Mouse (Mus musculus): ENCODE measurements around the gene Plekhh2. TPM values are rescaled to one million over a fixed set of nuclear protein-coding genes. Genes with fewer than 3 reads are reported as not detected.

Plekhh2 gene
- polyA plus RNA-seq, 1 experiment from 2014 or later = 1.6 TPM

DNA sequence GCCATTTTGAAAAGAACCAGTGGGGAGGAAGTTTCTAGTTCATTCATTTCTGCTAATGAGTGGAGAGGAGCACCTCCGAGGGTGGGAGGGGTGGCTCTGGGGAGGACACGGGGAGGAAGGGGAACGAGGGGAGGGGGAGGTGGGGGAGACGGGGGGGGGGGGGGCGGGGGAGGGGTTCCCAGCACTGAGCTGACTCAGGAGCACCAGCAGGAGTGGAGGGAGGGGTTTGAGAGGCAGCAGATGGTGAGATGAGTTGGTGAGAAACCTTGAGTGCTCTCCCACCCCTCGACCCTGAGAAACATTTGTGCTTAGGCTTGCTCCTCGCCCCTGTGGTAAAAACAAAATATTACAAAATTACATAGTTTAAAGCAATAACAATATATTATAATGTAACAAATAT, 134.2 kb downstream of the Plekhh2 start:
- H3K36me3 ChIP-seq (ENCODE audit: control insufficient read depth, insufficient read depth) = no peaks in the 10 kb centered on the region
- no peak overlapping the region for H3K27ac ChIP-seq (ENCODE audit: low read length)
- H3K4me1 ChIP-seq (ENCODE audit: control insufficient read depth, insufficient read depth, low read length) = no peaks in the 10 kb centered on the region; the same call in 1 of the 2 replicates
- H3K4me3 ChIP-seq (ENCODE audit: low read length) = no peak overlapping the region
- H3K9me3 ChIP-seq (replicated peaks; ENCODE audit: control insufficient read depth, low read length) = no peaks in the 10 kb centered on the region
- H3K4me2 ChIP-seq (ENCODE audit: low read depth, low read length) = no peak overlapping the region
- H3K27me3 ChIP-seq (ENCODE audit: control insufficient read depth, insufficient read depth, low read length) = no peaks in the 10 kb centered on the region
- no peak overlapping the region for H3K9ac ChIP-seq (ENCODE audit: low read length)
- ATAC-seq (replicated peaks; ENCODE audit: extremely low read depth, insufficient read depth, low FRiP score) = no peak
- WGBS = 25% methylated on average over 4 of the region's 7 CpGs

DNA sequence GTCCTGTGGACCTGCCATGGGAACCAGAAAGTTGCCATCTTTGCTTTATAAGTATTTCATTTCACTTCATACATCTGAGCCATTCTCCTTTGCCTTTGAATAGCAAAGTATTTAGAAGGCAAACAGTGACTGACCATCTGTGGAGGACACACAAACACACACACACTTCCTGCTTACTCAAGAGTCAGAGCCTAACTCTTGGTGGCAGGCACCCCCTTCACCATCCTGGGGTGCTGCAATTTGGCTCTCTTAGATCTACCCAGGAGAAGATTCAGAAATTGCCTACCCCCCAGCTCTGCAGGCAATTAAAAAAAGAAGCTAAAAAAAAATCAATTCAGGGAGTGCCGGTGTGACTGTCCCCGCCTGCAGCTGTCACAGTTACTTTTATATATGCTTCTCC, 134.8 kb downstream of the Plekhh2 start:
- Histone ChIP-seq H3K36me3 (ENCODE audit: control insufficient read depth, insufficient read depth) (no peaks in the 10 kb centered on the region), H3K4me1 (ENCODE audit: control insufficient read depth, insufficient read depth, low read length) (peaks cover 2% of the 10 kb centered on the region), H3K4me3 (ENCODE audit: low read length) (no peak overlapping the region), H3K9ac (ENCODE audit: low read length) (no peak overlapping the region), H3K27ac (ENCODE audit: low read length) (no peak overlapping the region), H3K9me3 (replicated peaks; ENCODE audit: control insufficient read depth, low read length) (no peaks in the 10 kb centered on the region), H3K4me2 (ENCODE audit: low read depth, low read length) (no peak overlapping the region), H3K27me3 (ENCODE audit: control insufficient read depth, insufficient read depth, low read length) (no peaks in the 10 kb centered on the region)
- no peak for ATAC-seq (replicated peaks; ENCODE audit: extremely low read depth, insufficient read depth, low FRiP score)
- WGBS = 60% methylated on average over 2 of the region's 2 CpGs

DNA sequence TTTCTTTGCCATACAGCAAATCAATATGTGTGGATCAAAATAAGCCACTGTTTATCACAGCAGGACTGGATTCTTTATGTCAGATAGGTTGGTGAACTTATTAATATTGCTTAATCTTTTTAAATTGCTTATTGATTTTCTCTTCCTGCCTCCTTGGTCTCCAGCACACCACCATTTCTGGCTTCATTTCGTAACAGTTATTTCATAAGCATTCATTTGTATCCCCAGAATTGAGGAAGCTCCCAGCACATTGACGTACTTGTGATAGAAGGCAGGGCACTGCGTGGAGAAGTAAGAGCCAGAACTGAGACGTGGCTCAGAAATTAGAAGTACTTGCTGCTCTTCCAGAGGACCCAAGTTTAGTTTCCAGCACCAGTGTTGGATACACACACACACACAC, 135.9 kb downstream of the Plekhh2 start:
- no peak for ATAC-seq (replicated peaks; ENCODE audit: extremely low read depth, insufficient read depth, low FRiP score)
- Histone ChIP-seq H3K4me1 (ENCODE audit: control insufficient read depth, insufficient read depth, low read length) (peaks cover 5% of the 10 kb centered on the region), H3K27ac (ENCODE audit: low read length) (no peak overlapping the region), H3K27me3 (ENCODE audit: control insufficient read depth, insufficient read depth, low read length) (no peaks in the 10 kb centered on the region), H3K4me3 (ENCODE audit: low read length) (no peak overlapping the region), H3K9ac (ENCODE audit: low read length) (no peak overlapping the region), H3K36me3 (ENCODE audit: control insufficient read depth, insufficient read depth) (no peaks in the 10 kb centered on the region), H3K9me3 (replicated peaks; ENCODE audit: control insufficient read depth, low read length) (no peaks in the 10 kb centered on the region), H3K4me2 (ENCODE audit: low read depth, low read length) (no peak overlapping the region)
- 85% methylated on average over 4 of the region's 4 CpGs for WGBS

DNA sequence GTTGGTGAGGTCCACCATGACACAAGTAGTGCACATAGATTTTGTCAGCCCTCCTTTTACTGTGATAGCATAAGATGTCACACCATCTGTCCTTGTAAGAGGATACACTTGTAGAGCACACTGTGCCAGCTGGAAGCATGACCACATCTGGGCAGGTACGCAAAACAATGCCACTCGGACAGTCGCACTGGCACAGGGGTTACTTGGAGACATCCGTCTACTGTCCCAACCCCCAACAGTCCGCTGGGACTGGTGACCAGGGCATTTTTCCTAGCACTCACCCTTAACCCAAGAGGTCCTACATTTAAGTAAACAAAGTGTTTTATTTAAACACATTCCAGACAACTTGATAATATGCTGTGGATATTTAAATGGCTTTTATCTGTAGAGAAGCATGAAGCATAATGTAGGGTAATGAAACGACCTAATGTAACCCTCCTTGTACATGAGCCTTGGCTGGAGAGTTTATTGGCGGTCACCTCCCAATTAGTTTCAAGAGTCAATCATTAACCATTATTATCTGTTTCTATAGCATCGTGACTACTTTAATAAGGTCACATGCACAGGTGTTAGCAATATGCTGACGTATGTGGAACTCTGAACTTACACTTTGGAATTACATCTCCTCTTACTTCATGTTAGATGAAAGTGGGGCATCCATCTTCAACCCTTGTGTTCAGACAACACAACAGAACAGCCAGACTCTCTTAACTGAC, 138.8 kb downstream of the Plekhh2 start:
- Histone ChIP-seq H3K36me3 (ENCODE audit: control insufficient read depth, insufficient read depth) (no peaks in the 10 kb centered on the region), H3K27me3 (ENCODE audit: control insufficient read depth, insufficient read depth, low read length) (no peaks in the 10 kb centered on the region), H3K4me1 (ENCODE audit: control insufficient read depth, insufficient read depth, low read length) (peaks cover 5% of the 10 kb centered on the region), H3K27ac (ENCODE audit: low read length) (no peak overlapping the region), H3K9ac (ENCODE audit: low read length) (no peak overlapping the region), H3K9me3 (replicated peaks; ENCODE audit: control insufficient read depth, low read length) (no peaks in the 10 kb centered on the region), H3K4me3 (ENCODE audit: low read length) (no peak overlapping the region), H3K4me2 (ENCODE audit: low read depth, low read length) (no peak overlapping the region)
- WGBS = 90% methylated on average over 9 of the region's 9 CpGs
- ATAC-seq (replicated peaks; ENCODE audit: extremely low read depth, insufficient read depth, low FRiP score) = no peak

DNA sequence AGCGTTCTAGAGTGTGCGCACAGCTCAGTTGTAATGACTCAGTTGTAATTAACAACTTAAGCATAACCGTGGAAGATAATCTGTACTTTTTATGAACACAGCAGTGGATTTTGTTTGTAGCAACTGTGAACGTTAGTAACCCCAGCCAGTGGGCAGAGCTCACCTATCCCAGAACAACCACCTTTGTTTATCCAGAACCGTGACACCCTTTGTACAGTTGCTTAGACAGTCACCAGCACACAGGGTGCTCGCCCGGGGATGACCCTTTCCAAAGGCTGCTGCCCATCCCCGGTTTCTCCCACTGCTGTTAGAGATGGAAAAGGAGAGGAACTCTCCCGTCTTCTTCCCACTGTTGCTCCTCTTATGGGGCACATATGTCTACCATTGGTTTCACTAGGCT, 141.8 kb downstream of the Plekhh2 start:
- Histone ChIP-seq H3K4me3 (ENCODE audit: low read length) (no peak overlapping the region), H3K4me1 (ENCODE audit: control insufficient read depth, insufficient read depth, low read length) (peaks cover 5% of the 10 kb centered on the region), H3K36me3 (ENCODE audit: control insufficient read depth, insufficient read depth) (no peaks in the 10 kb centered on the region), H3K27me3 (ENCODE audit: control insufficient read depth, insufficient read depth, low read length) (no peaks in the 10 kb centered on the region), H3K9me3 (replicated peaks; ENCODE audit: control insufficient read depth, low read length) (no peaks in the 10 kb centered on the region), H3K4me2 (ENCODE audit: low read depth, low read length) (no peak overlapping the region), H3K27ac (ENCODE audit: low read length) (no peak overlapping the region), H3K9ac (ENCODE audit: low read length) (no peak overlapping the region)
- ATAC-seq (replicated peaks; ENCODE audit: extremely low read depth, insufficient read depth, low FRiP score) = no peak
- 92% methylated on average over 9 of the region's 9 CpGs for WGBS

DNA sequence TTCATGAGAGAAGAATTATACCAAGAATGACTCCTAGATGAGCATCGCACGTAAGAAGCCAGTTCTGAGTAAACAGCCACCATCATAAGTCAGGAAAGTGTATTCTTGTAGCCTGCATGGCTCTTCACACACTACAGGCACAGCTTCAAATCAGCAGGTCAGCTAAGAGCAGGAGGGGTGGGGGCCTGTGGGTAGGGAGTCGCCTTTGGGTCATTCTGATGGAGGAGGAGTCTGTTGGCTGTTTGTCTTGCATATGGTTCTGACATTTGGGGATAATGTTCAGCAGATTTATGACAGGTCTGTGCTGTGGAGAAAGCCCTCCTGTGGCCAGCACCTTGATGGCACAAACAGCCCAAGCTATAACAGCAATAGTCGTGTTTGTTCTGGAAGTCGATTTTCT, 144.5 kb downstream of the Plekhh2 start:
- Histone ChIP-seq H3K4me3 (ENCODE audit: low read length) (no peak overlapping the region), H3K27ac (ENCODE audit: low read length) (no peak overlapping the region), H3K4me1 (ENCODE audit: control insufficient read depth, insufficient read depth, low read length) (peaks cover 5% of the 10 kb centered on the region), H3K9me3 (replicated peaks; ENCODE audit: control insufficient read depth, low read length) (no peaks in the 10 kb centered on the region), H3K27me3 (ENCODE audit: control insufficient read depth, insufficient read depth, low read length) (no peaks in the 10 kb centered on the region), H3K36me3 (ENCODE audit: control insufficient read depth, insufficient read depth) (no peaks in the 10 kb centered on the region), H3K4me2 (ENCODE audit: low read depth, low read length) (no peak overlapping the region), H3K9ac (ENCODE audit: low read length) (no peak overlapping the region)
- ATAC-seq (replicated peaks; ENCODE audit: extremely low read depth, insufficient read depth, low FRiP score) = no peak
- 79% methylated on average over 5 of the region's 5 CpGs for WGBS

DNA sequence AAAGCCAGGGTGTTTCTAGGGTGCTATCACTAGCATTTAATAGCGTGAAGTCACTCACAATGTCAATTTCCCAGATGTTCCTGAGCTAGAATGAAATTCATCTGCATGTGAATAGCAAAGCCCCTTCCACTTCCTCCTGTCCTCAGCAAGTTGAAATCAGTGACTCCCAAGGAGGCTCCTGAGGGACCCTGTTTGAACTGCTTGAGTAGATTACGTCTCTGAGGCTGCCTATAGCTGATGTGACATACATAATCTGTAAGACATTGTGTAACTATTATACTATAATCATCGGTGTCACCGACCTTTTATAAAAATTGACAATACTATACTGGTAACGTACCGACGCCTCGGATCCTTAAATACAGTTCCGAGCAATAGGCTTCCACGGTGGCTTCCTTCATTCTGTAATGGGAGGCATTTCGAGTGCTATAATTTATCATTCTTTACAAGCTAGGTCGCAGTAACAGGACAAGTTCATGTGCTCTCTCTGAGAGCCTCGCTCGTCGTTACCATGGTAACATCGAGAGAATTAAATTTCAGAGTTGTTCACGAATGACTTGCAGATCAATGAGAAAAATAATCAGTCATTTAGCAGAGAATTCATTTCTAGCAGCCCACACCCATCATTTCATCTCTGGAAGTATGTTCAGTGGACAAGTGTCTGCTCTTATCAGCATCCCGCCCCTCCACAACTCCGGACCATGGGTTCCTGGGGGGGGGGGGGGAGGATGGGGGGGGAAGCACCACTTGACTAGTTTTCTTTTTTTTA, 145.1 kb downstream of the Plekhh2 start:
- ATAC-seq (replicated peaks; ENCODE audit: extremely low read depth, insufficient read depth, low FRiP score) = no peak
- Histone ChIP-seq H3K4me1 (ENCODE audit: control insufficient read depth, insufficient read depth, low read length) (no peaks in the 10 kb centered on the region; the same call in 1 of the 2 replicates), H3K4me3 (ENCODE audit: low read length) (no peak overlapping the region), H3K9me3 (replicated peaks; ENCODE audit: control insufficient read depth, low read length) (no peaks in the 10 kb centered on the region), H3K36me3 (ENCODE audit: control insufficient read depth, insufficient read depth) (no peaks in the 10 kb centered on the region), H3K9ac (ENCODE audit: low read length) (no peak overlapping the region), H3K4me2 (ENCODE audit: low read depth, low read length) (no peak overlapping the region), H3K27me3 (ENCODE audit: control insufficient read depth, insufficient read depth, low read length) (no peaks in the 10 kb centered on the region), H3K27ac (ENCODE audit: low read length) (no peak overlapping the region)
- 73% methylated on average over 19 of the region's 19 CpGs for WGBS

DNA sequence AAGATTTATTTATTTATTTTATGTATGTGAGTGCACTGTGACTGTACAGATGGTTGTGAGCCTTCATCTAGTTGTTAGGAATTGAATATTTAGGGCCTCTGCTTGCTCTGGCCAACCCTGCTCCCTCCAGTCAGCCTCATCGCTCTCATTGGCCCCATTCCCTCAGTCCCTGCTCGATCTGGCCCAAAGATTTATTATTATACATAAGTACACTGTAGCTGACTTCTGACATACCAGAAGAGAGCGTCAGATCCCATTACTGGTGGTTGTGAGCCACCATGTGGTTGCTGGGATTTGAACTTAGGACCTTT, 145.7 kb downstream of the Plekhh2 start:
- Histone ChIP-seq H3K36me3 (ENCODE audit: control insufficient read depth, insufficient read depth) (no peaks in the 10 kb centered on the region), H3K4me3 (ENCODE audit: low read length) (no peak overlapping the region), H3K9me3 (replicated peaks; ENCODE audit: control insufficient read depth, low read length) (no peaks in the 10 kb centered on the region), H3K4me1 (ENCODE audit: control insufficient read depth, insufficient read depth, low read length) (no peaks in the 10 kb centered on the region; the same call in 1 of the 2 replicates), H3K27me3 (ENCODE audit: control insufficient read depth, insufficient read depth, low read length) (no peaks in the 10 kb centered on the region), H3K27ac (ENCODE audit: low read length) (no peak overlapping the region), H3K9ac (ENCODE audit: low read length) (no peak overlapping the region), H3K4me2 (ENCODE audit: low read depth, low read length) (no peak overlapping the region)
- 76% methylated on average over 3 of the region's 3 CpGs for whole genome bisulfite sequencing
- no peak for ATAC-seq (replicated peaks; ENCODE audit: extremely low read depth, insufficient read depth, low FRiP score)

DNA sequence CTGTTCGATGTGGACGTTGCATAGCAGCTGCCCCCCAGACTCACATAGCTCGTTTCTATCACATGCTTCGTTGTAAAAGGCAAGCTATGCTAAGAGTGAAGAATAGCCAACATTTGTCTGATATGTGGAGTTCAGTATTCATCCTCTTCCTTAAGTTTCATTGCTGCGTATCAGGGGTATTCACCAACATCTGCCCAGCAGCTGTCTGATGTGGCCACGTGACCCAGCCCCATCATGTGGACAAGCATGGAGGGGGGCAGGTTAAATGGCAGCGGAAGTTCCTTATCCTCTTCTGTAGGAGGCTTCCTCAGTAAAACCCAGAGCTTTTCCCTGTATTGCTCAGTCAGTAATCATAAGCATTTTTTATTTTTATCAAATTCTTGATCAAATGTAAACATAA, 146.1 kb downstream of the Plekhh2 start:
- Histone ChIP-seq H3K27me3 (ENCODE audit: control insufficient read depth, insufficient read depth, low read length) (no peaks in the 10 kb centered on the region), H3K36me3 (ENCODE audit: control insufficient read depth, insufficient read depth) (no peaks in the 10 kb centered on the region), H3K4me3 (ENCODE audit: low read length) (no peak overlapping the region), H3K4me2 (ENCODE audit: low read depth, low read length) (no peak overlapping the region), H3K4me1 (ENCODE audit: control insufficient read depth, insufficient read depth, low read length) (no peaks in the 10 kb centered on the region; the same call in 1 of the 2 replicates), H3K27ac (ENCODE audit: low read length) (no peak overlapping the region), H3K9me3 (replicated peaks; ENCODE audit: control insufficient read depth, low read length) (no peaks in the 10 kb centered on the region), H3K9ac (ENCODE audit: low read length) (no peak overlapping the region)
- ATAC-seq (replicated peaks; ENCODE audit: extremely low read depth, insufficient read depth, low FRiP score) = no peak
- WGBS = 71% methylated on average over 7 of the region's 7 CpGs
